Mouse (Mus musculus) adrenal gland (tissue): ENCODE measurements around the gene Tram2.

Source experiments
- intact Hi-C: fragments of 180-260 bp; cut with DNase I; formaldehyde crosslinking; loops from one replicate; pipeline ENCODE4 v1.15.1; 2025

Tram2 gene

GRCm38 (mm10) chr1:21025203-21025602 lies 53.8 kb downstream of the Tram2 start:
- intact Hi-C loops, result no loop called here

GRCm38 (mm10) chr1:21023101-21023500 lies 55.9 kb downstream of the Tram2 start:
- intact Hi-C loops, result no loop called here

GRCm38 (mm10) chr1:21014463-21014862 lies 64.6 kb downstream of the Tram2 start:
- intact Hi-C loops, result loop anchor here (5.0 kb wide), 1 partner anchor 63 kb away; the partner anchor contains the start of gene Tram2

- intact Hi-C loops, result loop anchor here (5.0 kb wide), 1 partner anchor 67 kb away; the partner anchor contains the start of gene Tram2
Observed at GRCm38 (mm10) chr1:21010282-21010800, 68.7 kb downstream of the Tram2 start.

- intact Hi-C loops, result no loop called here
Observed at GRCm38 (mm10) chr1:21008891-21009290, 70.1 kb downstream of the Tram2 start.

GRCm38 (mm10) chr1:21007941-21008701 lies 70.9 kb downstream of the Tram2 start:
- intact Hi-C loops, result no loop called here

- intact Hi-C loops, result no loop called here
Observed at GRCm38 (mm10) chr1:21006775-21007174, 72.3 kb downstream of the Tram2 start.

- intact Hi-C loops, result no loop called here
Observed at GRCm38 (mm10) chr1:21004596-21004995, 74.4 kb downstream of the Tram2 start.

- intact Hi-C loops, result no loop called here
Observed at GRCm38 (mm10) chr1:21002246-21003142, 76.5 kb downstream of the Tram2 start.

- intact Hi-C loops, result no loop called here
Observed at GRCm38 (mm10) chr1:20997881-20998389, 81.1 kb downstream of the Tram2 start.

GRCm38 (mm10) chr1:20997328-20997689 lies 81.7 kb downstream of the Tram2 start:
- intact Hi-C loops, result no loop called here

- intact Hi-C loops, result no loop called here
Observed at GRCm38 (mm10) chr1:20996603-20997327, 82.3 kb downstream of the Tram2 start.

- intact Hi-C loops, result no loop called here
Observed at GRCm38 (mm10) chr1:20995331-20995986, 83.6 kb downstream of the Tram2 start.

- intact Hi-C loops, result no loop called here
Observed at GRCm38 (mm10) chr1:20994338-20994737, 84.7 kb downstream of the Tram2 start.

- intact Hi-C loops, result no loop called here
Observed at GRCm38 (mm10) chr1:20993690-20994089, 85.3 kb downstream of the Tram2 start.

GRCm38 (mm10) chr1:20989461-20990083 lies 89.5 kb downstream of the Tram2 start:
- intact Hi-C loops, result no loop called here

- intact Hi-C loops, result no loop called here
Observed at GRCm38 (mm10) chr1:20986378-20987056, 92.5 kb downstream of the Tram2 start.

- intact Hi-C loops, result no loop called here
Observed at GRCm38 (mm10) chr1:20984582-20984981, 94.4 kb downstream of the Tram2 start.

GRCm38 (mm10) chr1:20984103-20984502 lies 94.9 kb downstream of the Tram2 start:
- intact Hi-C loops, result no loop called here

GRCm38 (mm10) chr1:20981764-20982163 lies 97.3 kb downstream of the Tram2 start:
- intact Hi-C loops, result no loop called here
